Mouse (Mus musculus) testis, adult 2 months (tissue): ENCODE measurements around the gene Eif4enif1. TPM values are rescaled to one million over a fixed set of nuclear protein-coding genes. Genes with fewer than 3 reads are reported as not detected.
"Not testable (repeated sequence)": the region's sequence is repeated elsewhere in the genome, so short reads cannot be mapped to it uniquely, and the experiment has no call there.

Experiments used
- H3K27ac ChIP-seq: fragments of 200-500 bp; 2 replicates; pipeline ENCODE4 v1.5.1; 2012; ENCODE audit warnings: low read depth, low read length; ENCODE audit not compliant: control insufficient read depth, insufficient read depth
- H3K27me3 ChIP-seq: fragments of 200-500 bp; 2 replicates; pipeline ENCODE4 v1.6.1; 2012; ENCODE audit warnings: mild to moderate bottlenecking, low read length, moderate library complexity; ENCODE audit not compliant: control insufficient read depth, insufficient read depth
- H3K36me3 ChIP-seq: fragments of 200-500 bp; 2 replicates; pipeline ENCODE4 v1.6.1; 2012; ENCODE audit warnings: mild to moderate bottlenecking, low read length; ENCODE audit not compliant: control insufficient read depth, insufficient read depth
- H3K4me1 ChIP-seq: fragments of 200-500 bp; 2 replicates; pipeline ENCODE4 v1.6.1; 2012; ENCODE audit warnings: low read length; ENCODE audit not compliant: control insufficient read depth, insufficient read depth
- H3K4me3 ChIP-seq: fragments of 200-500 bp; 2 replicates; pipeline ENCODE4 v1.5.1; 2012; ENCODE audit warnings: low read depth, mild to moderate bottlenecking, low read length, moderate library complexity, mixed read lengths; ENCODE audit not compliant: control insufficient read depth
- CTCF ChIP-seq: fragments of 200-500 bp; IDR thresholded peaks from 2 replicates; pipeline ENCODE4 v1.5.1; 2012; ENCODE audit warnings: low read depth, mild to moderate bottlenecking, inconsistent platforms, low read length, moderate library complexity; ENCODE audit not compliant: control insufficient read depth, insufficient read depth, insufficient replicate concordance
- POLR2A ChIP-seq: fragments of 200-500 bp; IDR thresholded peaks from 2 replicates; pipeline ENCODE4 v1.6.1; 2012; ENCODE audit warnings: low read depth, mild to moderate bottlenecking, inconsistent platforms, low read length, moderate library complexity; ENCODE audit not compliant: control insufficient read depth
- polyA plus RNA-seq: library from polyadenylated mRNA; depleted of rRNA; stranded (reverse); fragments of >200 nt; gene quantifications from 2 replicates; pipeline ENCODE4 v1.2.3, GENCODE M21; 2012; rRNA removed

Gene Eif4enif1
- polyA plus RNA-seq, result 34.8 and 36.6 TPM in 2 replicates

GRCm38 (mm10) chr11:3202231-3202701, at the start of gene Eif4enif1:
TSS of gene Eif4enif1 (plus strand) at chr11:3202392.
- H3K27ac ChIP-seq, result peak within 1 kb of the TSS; percentile 93
- H3K27me3 ChIP-seq, result no peaks in the 10 kb centered on the region
- peak within 1 kb of the TSS; percentile 86 for H3K4me3 ChIP-seq
- H3K4me1 ChIP-seq, result no peaks in the 10 kb centered on the region
- no peaks in the 10 kb centered on the region for H3K36me3 ChIP-seq
- no peak for TF ChIP-seq POLR2A
- no peak for TF ChIP-seq CTCF

- not testable (repeated sequence) for H3K4me1 ChIP-seq, H3K36me3 ChIP-seq, H3K27ac ChIP-seq, H3K4me3 ChIP-seq, H3K27me3 ChIP-seq
These were observed 48.4 kb upstream of the Eif4enif1 start for GRCm38 (mm10) chr11:3153666-3154397.

- not testable (repeated sequence) for H3K4me1 ChIP-seq, H3K27me3 ChIP-seq, H3K36me3 ChIP-seq, H3K27ac ChIP-seq, H3K4me3 ChIP-seq
These were observed 45.2 kb upstream of the Eif4enif1 start for GRCm38 (mm10) chr11:3156991-3157390.

- H3K27me3 ChIP-seq, H3K4me1 ChIP-seq, H3K27ac ChIP-seq, H3K36me3 ChIP-seq, H3K4me3 ChIP-seq: not testable (repeated sequence)
These were observed 44.2 kb upstream of the Eif4enif1 start for GRCm38 (mm10) chr11:3157996-3158395.

- H3K4me3 ChIP-seq, H3K27ac ChIP-seq, H3K4me1 ChIP-seq, H3K27me3 ChIP-seq, H3K36me3 ChIP-seq: not testable (repeated sequence)
These were observed 43.4 kb upstream of the Eif4enif1 start for GRCm38 (mm10) chr11:3158800-3159199.

GRCm38 (mm10) chr11:3161370-3161769, 40.8 kb upstream of the Eif4enif1 start:
- H3K4me3 ChIP-seq, H3K4me1 ChIP-seq, H3K27me3 ChIP-seq, H3K27ac ChIP-seq, H3K36me3 ChIP-seq: not testable (repeated sequence)

GRCm38 (mm10) chr11:3162236-3162897, 39.8 kb upstream of the Eif4enif1 start:
- not testable (repeated sequence) for H3K27me3 ChIP-seq, H3K36me3 ChIP-seq, H3K4me1 ChIP-seq, H3K27ac ChIP-seq, H3K4me3 ChIP-seq

GRCm38 (mm10) chr11:3163122-3163521, 39.1 kb upstream of the Eif4enif1 start:
- H3K27me3 ChIP-seq, H3K36me3 ChIP-seq, H3K27ac ChIP-seq, H3K4me1 ChIP-seq, H3K4me3 ChIP-seq: not testable (repeated sequence)

- not testable (repeated sequence) for H3K4me3 ChIP-seq, H3K27me3 ChIP-seq
These were observed 38.5 kb upstream of the Eif4enif1 start for GRCm38 (mm10) chr11:3163661-3164060.

GRCm38 (mm10) chr11:3165210-3165782, 36.9 kb upstream of the Eif4enif1 start:
- H3K36me3 ChIP-seq, H3K27me3 ChIP-seq, H3K4me1 ChIP-seq, H3K27ac ChIP-seq, H3K4me3 ChIP-seq: not testable (repeated sequence)

More at GRCm38 (mm10) chr11:3163661-3164060, 38.5 kb upstream of the Eif4enif1 start:
- not testable (repeated sequence) for H3K4me1 ChIP-seq, H3K36me3 ChIP-seq, H3K27ac ChIP-seq

- not testable (repeated sequence) for H3K36me3 ChIP-seq, H3K4me1 ChIP-seq, H3K27me3 ChIP-seq, H3K27ac ChIP-seq, H3K4me3 ChIP-seq
These were observed 35.9 kb upstream of the Eif4enif1 start for GRCm38 (mm10) chr11:3166321-3166720.
